ENCODE assay signal across 28 mouse cellular contexts in genomic region chr7:56941606-56942005, GRCm38 (mm10).
DNase-seq lines count a peak whose midpoint lies in the region; ATAC-seq and TF ChIP-seq lines count a peak whose summit lies in the region.
"Had no signal": no experiment of that assay in that cellular context is flagged by ENCODE, and none has a peak within 500 bp of the region (broad histone marks: within the 10 kb centered on the region; RNA-seq: fewer than 3 reads in every experiment).

No protein-coding gene starts in this region.

- no peak overlapping the region for H3K27ac ChIP-seq in left cerebral cortex, adult 2 months
- H3K27ac ChIP-seq: embryonic facial prominence, embryonic 13.5 days; embryonic facial prominence, embryonic 15.5 days; forebrain, embryonic 10.5 days; forebrain, embryonic 12.5 days had no signal

- ATAC-seq in frontal cortex, adult (ENCODE audit: low TSS enrichment), result peak; percentile 50; the same call in 1 of the 2 replicates
- ATAC-seq: activated CD4-positive, CD25-positive, alpha-beta regulatory T cell, adult 4 months; CD4-positive, CD25-positive, alpha-beta regulatory T cell, adult 4 months; forebrain, embryonic 14.5 days; forebrain, embryonic 16.5 days; Patski had no signal

- intact Hi-C loops in left cerebral cortex, adult 2 months (cut with DNase I), result loop anchor here (2.0 to 5.0 kb wide), 2 partner anchors 443 to 649 kb away; no protein-coding TSS in a partner anchor
- intact Hi-C loops in heart, postnatal 25 days (cut with DNase I), result loop anchor here (10.0 kb wide), 1 partner anchor 647 kb away; no protein-coding TSS in a partner anchor

- no peak for TF ChIP-seq CTCF in left cerebral cortex, adult 2 months (IDR thresholded peaks at IDR 0.05)

- no peak for DNase-seq in frontal cortex, postnatal 14 days (ENCODE audit: low spot score in 2 of 2)
- peak; percentile 5 to 15 for DNase-seq in left cerebral cortex, adult 9 months (ENCODE audit: low spot score in 2 of 2)
- no peak for DNase-seq in left cerebral cortex, adult 2 months (ENCODE audit: extremely low spot score in 1 of 2, low spot score in 2 of 2)
- peak; percentile 14 for DNase-seq in right cerebral cortex, adult 18-20 months
- no peak for DNase-seq in right cerebral cortex, postnatal 14 days
- peak; percentile 58 for DNase-seq in telencephalon, adult 2 months (ENCODE audit: low read depth, low spot score)
- DNase-seq in heart, postnatal 25 days (ENCODE audit: low spot score), result no peak
- DNase-seq: adrenal gland, adult 2 months; adrenal gland, postnatal 10 days; adrenal gland, postnatal 25 days; B cell, adult 2 months; cerebellum, adult 11-12 months; cerebellum, adult 2 months; cerebellum, adult 9-10 months; cerebellum, postnatal 10 days; cerebellum, postnatal 25 days; embryo, embryonic 11 days had no signal

- no peak overlapping the region for H3K4me3 ChIP-seq in left cerebral cortex, adult 2 months
- H3K4me3 ChIP-seq: embryonic facial prominence, embryonic 13.5 days; embryonic facial prominence, embryonic 15.5 days; erythroblast, embryonic 14.5 days; forebrain, embryonic 10.5 days; forebrain, embryonic 12.5 days had no signal

Comparison
In these comparisons a context has a peak if more than half of its experiments do, and no peak if none do; other contexts are left out.
1. DNase-seq: peak in left cerebral cortex, adult 9 months (2 of 2), right cerebral cortex, adult 18-20 months (single experiment) and telencephalon, adult 2 months (single experiment); none in frontal cortex, postnatal 14 days (0 of 2), left cerebral cortex, adult 2 months (0 of 2), right cerebral cortex, postnatal 14 days (single experiment) and heart, postnatal 25 days (single experiment).